Mouse (Mus musculus): ENCODE results near the gene Capn8. TPM values are rescaled to one million over a fixed set of nuclear protein-coding genes. Genes with fewer than 3 reads are reported as not detected.

Gene Capn8
- polyA plus RNA-seq, 1 experiment from 2014 or later: 0.06 TPM

- ChIA-PET CTCF (interaction anchor here (0.9 to 1.6 kb wide), 2 partner anchors 18 to 45 kb away, joined by 3 to 4 read pairs; no protein-coding TSS in a partner anchor), POLR2A (no interaction called here)
- in situ Hi-C loops (cut with MboI; ENCODE audit: low pct_unique_long_range_greater_than_20kb): no loop called here
- TF ChIP-seq CTCF (IDR thresholded peaks at IDR 0.05): no peak
- DNase-seq (ENCODE audit: low read depth, low spot score) (no peak), ATAC-seq (no peak)
- no peaks in the 10 kb centered on the region for H3K27me3 ChIP-seq
These were observed 40.7 kb downstream of the Capn8 start for GRCm38 (mm10) chr1:182605330-182606150.

- ChIA-PET POLR2A (interaction anchor here (1.2 to 1.4 kb wide), 2 partner anchors 18 to 116 kb away, joined by 3 to 6 read pairs; no protein-coding TSS in a partner anchor), CTCF (interaction anchor here (1.1 to 1.5 kb wide), 3 partner anchors 14 to 48 kb away, joined by 3 to 4 read pairs (median 4); no protein-coding TSS in a partner anchor)
- ATAC-seq (no peak), DNase-seq (ENCODE audit: low read depth, low spot score) (peak; percentile 46)
- in situ Hi-C loops (cut with MboI; ENCODE audit: low pct_unique_long_range_greater_than_20kb): no loop called here
- H3K27me3 ChIP-seq: no peaks in the 10 kb centered on the region
- TF ChIP-seq CTCF (IDR thresholded peaks at IDR 0.05): no peak
These were observed 45.0 kb downstream of the Capn8 start for GRCm38 (mm10) chr1:182609701-182610335.

- ATAC-seq (no peak), DNase-seq (ENCODE audit: low read depth, low spot score) (no peak)
- H3K27me3 ChIP-seq: no peaks in the 10 kb centered on the region
- in situ Hi-C loops (cut with MboI; ENCODE audit: low pct_unique_long_range_greater_than_20kb): no loop called here
- CTCF ChIA-PET: interaction anchor here (1.4 kb wide), 1 partner anchor 54 kb away, joined by 4 read pairs; no protein-coding TSS in a partner anchor
- no peak for TF ChIP-seq CTCF (IDR thresholded peaks at IDR 0.05)
- POLR2A ChIA-PET: no interaction called here
These were observed 50.7 kb downstream of the Capn8 start for GRCm38 (mm10) chr1:182615465-182615864.

- CTCF ChIA-PET: no interaction called here
- no peak for ATAC-seq
These were observed 53.6 kb downstream of the Capn8 start for GRCm38 (mm10) chr1:182618200-182618947.

GRCm38 (mm10) chr1:182620470-182620869, 55.7 kb downstream of the Capn8 start:
- ATAC-seq (no peak), DNase-seq (ENCODE audit: low read depth, low spot score) (no peak)
- no peaks in the 10 kb centered on the region for H3K27me3 ChIP-seq
- in situ Hi-C loops (cut with MboI; ENCODE audit: low pct_unique_long_range_greater_than_20kb): no loop called here
- ChIA-PET POLR2A (no interaction called here), CTCF (no interaction called here)
- TF ChIP-seq CTCF (IDR thresholded peaks at IDR 0.05): no peak

More at GRCm38 (mm10) chr1:182618200-182618947, 53.6 kb downstream of the Capn8 start:
- TF ChIP-seq CTCF (IDR thresholded peaks at IDR 0.05): no peak
- no peaks in the 10 kb centered on the region for H3K27me3 ChIP-seq
- in situ Hi-C loops (cut with MboI; ENCODE audit: low pct_unique_long_range_greater_than_20kb): no loop called here
- no peak for DNase-seq (ENCODE audit: low read depth, low spot score)
- POLR2A ChIA-PET: no interaction called here

- no peaks in the 10 kb centered on the region for H3K27me3 ChIP-seq
- ATAC-seq (no peak), DNase-seq (ENCODE audit: low read depth, low spot score) (no peak)
- no peak for TF ChIP-seq CTCF (IDR thresholded peaks at IDR 0.05)
- in situ Hi-C loops (cut with MboI; ENCODE audit: low pct_unique_long_range_greater_than_20kb): no loop called here
- ChIA-PET CTCF (no interaction called here), POLR2A (no interaction called here)
These were observed 56.4 kb downstream of the Capn8 start for GRCm38 (mm10) chr1:182621256-182621655.

GRCm38 (mm10) chr1:182626197-182626596, 61.4 kb downstream of the Capn8 start:
- DNase-seq (ENCODE audit: low read depth, low spot score): no peak
- no peaks in the 10 kb centered on the region for H3K27me3 ChIP-seq
- CTCF ChIA-PET: interaction anchor here (0.7 kb wide), 1 partner anchor 14 kb away, joined by 3 read pairs; no protein-coding TSS in a partner anchor
- POLR2A ChIA-PET: no interaction called here
- no peak for TF ChIP-seq CTCF (IDR thresholded peaks at IDR 0.05)
- ATAC-seq: no peak
- in situ Hi-C loops (cut with MboI; ENCODE audit: low pct_unique_long_range_greater_than_20kb): no loop called here

GRCm38 (mm10) chr1:182629228-182629627, 64.4 kb downstream of the Capn8 start:
- no peaks in the 10 kb centered on the region for H3K27me3 ChIP-seq
- ATAC-seq (no peak), DNase-seq (ENCODE audit: low read depth, low spot score) (no peak)
- ChIA-PET POLR2A (no interaction called here), CTCF (no interaction called here)
- no peak for TF ChIP-seq CTCF (IDR thresholded peaks at IDR 0.05)
- in situ Hi-C loops (cut with MboI; ENCODE audit: low pct_unique_long_range_greater_than_20kb): no loop called here

- ChIA-PET POLR2A (no interaction called here), CTCF (no interaction called here)
- no peak for TF ChIP-seq CTCF (IDR thresholded peaks at IDR 0.05)
- no peak for DNase-seq (ENCODE audit: low read depth, low spot score)
- in situ Hi-C loops (cut with MboI; ENCODE audit: low pct_unique_long_range_greater_than_20kb): no loop called here
- H3K27me3 ChIP-seq: no peaks in the 10 kb centered on the region
- no peak for ATAC-seq
These were observed 69.0 kb downstream of the Capn8 start for GRCm38 (mm10) chr1:182633712-182634294.

- POLR2A ChIA-PET: no interaction called here
- no peaks in the 10 kb centered on the region for H3K27me3 ChIP-seq
- DNase-seq (ENCODE audit: low read depth, low spot score): no peak
- TF ChIP-seq CTCF (IDR thresholded peaks at IDR 0.05): no peak
- in situ Hi-C loops (cut with MboI; ENCODE audit: low pct_unique_long_range_greater_than_20kb): no loop called here
- ATAC-seq: no peak
- CTCF ChIA-PET: no interaction called here
These were observed 74.2 kb downstream of the Capn8 start for GRCm38 (mm10) chr1:182639016-182639415.

Data from Patski (cell line).